Mouse (Mus musculus): ENCODE data around the gene Pzp. TPM values are rescaled to one million over a fixed set of nuclear protein-coding genes. Genes with fewer than 3 reads are reported as not detected.
A peak's percentile ranks its signal among the peaks of the same experiment; 100 is the strongest.

The Pzp gene
- total and polyA plus RNA-seq, 2 experiments from 2014 or later: not detected

- WGBS: 26% methylated on average over 25 of the region's 26 CpGs
- 0 out of 2 replicates have a peak overlapping the region, but pooled peaks have one; percentile 0 for H3K4me3 ChIP-seq (ENCODE audit: low read depth, low read length)
Measured at GRCm38 (mm10) chr6:128479463-128480454, 46.8 kb downstream of the Pzp start.

DNA sequence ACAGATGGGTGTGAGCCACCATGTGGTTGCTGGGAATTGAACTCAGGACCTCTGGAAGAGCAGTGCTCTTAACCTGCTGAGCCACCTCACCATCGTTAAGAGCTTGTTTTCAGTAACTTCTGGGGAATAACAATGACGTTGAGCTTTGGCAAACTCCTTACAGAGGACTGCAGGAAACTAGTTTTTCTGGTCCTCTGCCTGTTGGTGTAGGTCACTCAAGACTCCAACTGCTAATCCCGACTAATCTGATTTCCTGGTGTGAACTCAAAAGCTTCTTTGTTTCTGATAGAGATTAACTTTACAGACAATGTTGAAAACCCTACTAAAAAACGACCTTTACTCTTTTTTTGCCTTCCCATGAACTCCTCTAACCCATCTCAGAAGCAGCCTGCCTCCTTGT is 49.0 kb downstream of the Pzp start:
- WGBS: 7% methylated on average over 4 of the region's 4 CpGs
- no peak for ATAC-seq
- Histone ChIP-seq H3K4me2 (ENCODE audit: low read depth) (no peak overlapping the region), H3K4me3 (ENCODE audit: low read depth, low read length) (no peak overlapping the region), H3K27ac (ENCODE audit: low read depth, low read length) (no peak overlapping the region), H3K36me3 (ENCODE audit: insufficient read depth) (no peaks in the 10 kb centered on the region), H3K9me3 (ENCODE audit: low read length) (no peaks in the 10 kb centered on the region), H3K9ac (no peak overlapping the region), H3K27me3 (ENCODE audit: insufficient read depth, low read length) (no peaks in the 10 kb centered on the region), H3K4me1 (ENCODE audit: insufficient read depth) (no peaks in the 10 kb centered on the region)
- no peak for TF ChIP-seq CTCF (IDR thresholded peaks at IDR 0.05; ENCODE audit: low read depth)
- DNase-seq: no peak

More at GRCm38 (mm10) chr6:128479463-128480454, 46.8 kb downstream of the Pzp start:
- no peaks in the 10 kb centered on the region for H3K27me3 ChIP-seq (ENCODE audit: insufficient read depth, low read length)
- H3K4me2 ChIP-seq (ENCODE audit: low read depth): peak overlapping the region; percentile 30
- peak; percentile 94 for ATAC-seq
- H3K36me3 ChIP-seq (ENCODE audit: insufficient read depth): no peaks in the 10 kb centered on the region
- peak; percentile 93 for DNase-seq
- H3K9me3 ChIP-seq (ENCODE audit: low read length): no peaks in the 10 kb centered on the region
- H3K9ac ChIP-seq: no peak overlapping the region
- no peak overlapping the region for H3K27ac ChIP-seq (ENCODE audit: low read depth, low read length)
- H3K4me1 ChIP-seq (ENCODE audit: insufficient read depth): no peaks in the 10 kb centered on the region
- TF ChIP-seq CTCF (IDR thresholded peaks at IDR 0.05; ENCODE audit: low read depth): peak; percentile 98

- Histone ChIP-seq H3K4me1 (ENCODE audit: insufficient read depth) (no peaks in the 10 kb centered on the region), H3K4me2 (ENCODE audit: low read depth) (no peak overlapping the region), H3K9ac (no peak overlapping the region), H3K9me3 (ENCODE audit: low read length) (no peaks in the 10 kb centered on the region), H3K36me3 (ENCODE audit: insufficient read depth) (no peaks in the 10 kb centered on the region), H3K27ac (ENCODE audit: low read depth, low read length) (no peak overlapping the region), H3K27me3 (ENCODE audit: insufficient read depth, low read length) (no peaks in the 10 kb centered on the region), H3K4me3 (ENCODE audit: low read depth, low read length) (no peak overlapping the region)
- DNase-seq (no peak), ATAC-seq (no peak)
- WGBS: 94% methylated on average over 6 of the region's 6 CpGs
- no peak for TF ChIP-seq CTCF (IDR thresholded peaks at IDR 0.05; ENCODE audit: low read depth)
Measured at GRCm38 (mm10) chr6:128474112-128474511, 52.4 kb downstream of the Pzp start.

DNA sequence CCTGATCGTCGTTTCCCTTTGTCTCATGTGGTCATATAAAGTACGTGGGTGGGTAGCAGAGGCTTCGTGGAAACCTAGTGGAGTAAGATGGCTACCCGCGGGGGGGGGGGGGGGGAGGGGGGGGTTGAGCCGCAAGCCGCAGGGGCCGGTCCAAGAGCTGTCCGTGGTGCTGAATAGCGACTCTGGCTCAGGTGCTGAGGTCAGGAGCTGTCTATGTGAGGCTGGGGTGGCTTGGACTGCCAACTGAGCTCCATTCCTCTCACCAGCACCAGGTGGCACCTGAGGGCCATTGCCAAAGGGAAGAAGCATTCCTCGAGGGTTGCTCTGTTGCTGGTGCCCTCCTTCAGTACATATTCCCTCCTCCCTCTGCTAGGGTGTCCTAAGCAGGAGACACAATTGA is 57.1 kb downstream of the Pzp start:
- H3K27ac ChIP-seq (ENCODE audit: low read depth, low read length): no peak overlapping the region
- 10% methylated on average over 10 of the region's 12 CpGs for WGBS
- no peaks in the 10 kb centered on the region for H3K4me1 ChIP-seq (ENCODE audit: insufficient read depth)
- no peak for DNase-seq
- H3K36me3 ChIP-seq (ENCODE audit: insufficient read depth): no peaks in the 10 kb centered on the region
- no peak for TF ChIP-seq CTCF (IDR thresholded peaks at IDR 0.05; ENCODE audit: low read depth)
- H3K9me3 ChIP-seq (ENCODE audit: low read length): no peaks in the 10 kb centered on the region
- no peak overlapping the region for H3K4me2 ChIP-seq (ENCODE audit: low read depth)
- no peak overlapping the region for H3K9ac ChIP-seq
- ATAC-seq: no peak
- H3K4me3 ChIP-seq (ENCODE audit: low read depth, low read length): no peak overlapping the region
- no peaks in the 10 kb centered on the region for H3K27me3 ChIP-seq (ENCODE audit: insufficient read depth, low read length)

DNA sequence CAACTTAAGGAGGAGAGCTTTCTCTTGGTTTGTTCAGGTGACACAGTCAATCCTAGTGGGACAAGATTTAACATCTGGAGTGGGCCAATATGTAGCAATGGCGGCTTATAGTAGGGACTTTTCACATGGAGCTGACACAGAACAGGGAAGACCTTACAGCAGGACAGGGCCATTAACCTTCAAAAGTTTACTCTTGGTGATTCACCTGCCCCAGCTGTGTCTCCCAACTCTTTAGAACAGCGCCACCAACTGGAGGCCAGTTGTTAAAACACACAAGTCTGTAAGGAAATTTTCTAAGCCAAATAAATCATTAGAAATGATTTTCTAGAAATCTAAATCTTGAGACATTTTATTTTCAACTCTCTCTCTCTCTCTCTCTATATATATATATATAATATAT is 59.2 kb downstream of the Pzp start:
- Histone ChIP-seq H3K4me2 (ENCODE audit: low read depth) (no peak overlapping the region), H3K9ac (no peak overlapping the region), H3K27me3 (ENCODE audit: insufficient read depth, low read length) (no peaks in the 10 kb centered on the region), H3K36me3 (ENCODE audit: insufficient read depth) (no peaks in the 10 kb centered on the region), H3K9me3 (ENCODE audit: low read length) (no peaks in the 10 kb centered on the region), H3K27ac (ENCODE audit: low read depth, low read length) (no peak overlapping the region), H3K4me3 (ENCODE audit: low read depth, low read length) (no peak overlapping the region), H3K4me1 (ENCODE audit: insufficient read depth) (no peaks in the 10 kb centered on the region)
- no peak for DNase-seq
- ATAC-seq: no peak
- WGBS: 50% methylated on average over 2 of the region's 2 CpGs
- TF ChIP-seq CTCF (IDR thresholded peaks at IDR 0.05; ENCODE audit: low read depth): no peak

DNA sequence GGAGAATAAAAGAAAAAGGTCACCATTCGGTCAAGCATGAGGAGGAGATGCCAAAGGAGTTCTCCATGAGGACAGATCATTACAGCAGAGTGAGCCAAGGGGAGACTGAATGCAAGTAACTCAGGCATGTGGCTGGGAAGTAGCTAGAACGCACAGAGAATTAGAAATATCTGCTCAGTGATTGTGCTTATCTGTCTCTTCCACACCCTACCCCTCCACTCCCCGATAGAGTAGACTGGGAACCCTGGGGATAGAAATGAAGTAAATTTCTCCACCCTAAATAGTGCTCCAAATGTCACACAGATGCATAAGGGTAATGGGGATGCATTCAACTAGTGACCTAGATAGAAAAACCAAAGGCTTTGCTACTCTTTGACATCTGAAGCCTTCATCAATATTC is 60.0 kb downstream of the Pzp start:
- no peaks in the 10 kb centered on the region for H3K4me1 ChIP-seq (ENCODE audit: insufficient read depth)
- ATAC-seq (no peak), DNase-seq (no peak)
- no peak overlapping the region for H3K4me3 ChIP-seq (ENCODE audit: low read depth, low read length)
- no peak overlapping the region for H3K4me2 ChIP-seq (ENCODE audit: low read depth)
- 63% methylated on average over 3 of the region's 3 CpGs for WGBS
- no peak overlapping the region for H3K9ac ChIP-seq
- H3K27me3 ChIP-seq (ENCODE audit: insufficient read depth, low read length): no peaks in the 10 kb centered on the region
- H3K9me3 ChIP-seq (ENCODE audit: low read length): no peaks in the 10 kb centered on the region
- no peak overlapping the region for H3K27ac ChIP-seq (ENCODE audit: low read depth, low read length)
- H3K36me3 ChIP-seq (ENCODE audit: insufficient read depth): no peaks in the 10 kb centered on the region
- TF ChIP-seq CTCF (IDR thresholded peaks at IDR 0.05; ENCODE audit: low read depth): no peak

DNA sequence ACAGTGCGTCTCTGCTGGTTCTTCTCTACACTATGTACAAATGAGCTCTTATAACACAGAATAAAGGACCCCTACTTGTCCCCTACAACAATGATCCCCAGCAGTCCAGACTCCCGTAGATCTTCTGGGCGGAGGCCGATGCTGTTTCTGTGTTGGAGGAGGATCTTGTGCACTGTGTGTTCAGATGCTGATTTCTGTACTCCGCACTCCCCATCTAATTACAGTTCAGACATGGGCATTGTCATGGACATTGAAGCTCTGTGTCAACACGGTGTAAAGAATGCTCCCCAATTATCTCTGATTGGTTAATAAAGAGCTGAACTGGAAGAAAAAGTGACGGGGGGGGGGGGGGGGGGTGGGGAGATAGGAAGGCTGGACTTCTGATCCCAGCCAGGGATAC is 60.5 kb downstream of the Pzp start:
- Histone ChIP-seq H3K27ac (ENCODE audit: low read depth, low read length) (no peak overlapping the region), H3K4me1 (ENCODE audit: insufficient read depth) (no peaks in the 10 kb centered on the region), H3K4me3 (ENCODE audit: low read depth, low read length) (no peak overlapping the region), H3K36me3 (ENCODE audit: insufficient read depth) (no peaks in the 10 kb centered on the region), H3K9me3 (ENCODE audit: low read length) (no peaks in the 10 kb centered on the region), H3K27me3 (ENCODE audit: insufficient read depth, low read length) (no peaks in the 10 kb centered on the region), H3K9ac (no peak overlapping the region), H3K4me2 (ENCODE audit: low read depth) (no peak overlapping the region)
- ATAC-seq (peak; percentile 71; the same call in 1 of the 2 replicates), DNase-seq (no peak)
- 8% methylated on average over 7 of the region's 7 CpGs for WGBS
- TF ChIP-seq CTCF (IDR thresholded peaks at IDR 0.05; ENCODE audit: low read depth): no peak

All from forebrain, postnatal 0 days (tissue).